Mouse (Mus musculus): Measurements from ENCODE around the gene Znhit6.
A peak's percentile ranks its signal among the peaks of the same experiment; 100 is the strongest.

Znhit6 gene

DNA sequence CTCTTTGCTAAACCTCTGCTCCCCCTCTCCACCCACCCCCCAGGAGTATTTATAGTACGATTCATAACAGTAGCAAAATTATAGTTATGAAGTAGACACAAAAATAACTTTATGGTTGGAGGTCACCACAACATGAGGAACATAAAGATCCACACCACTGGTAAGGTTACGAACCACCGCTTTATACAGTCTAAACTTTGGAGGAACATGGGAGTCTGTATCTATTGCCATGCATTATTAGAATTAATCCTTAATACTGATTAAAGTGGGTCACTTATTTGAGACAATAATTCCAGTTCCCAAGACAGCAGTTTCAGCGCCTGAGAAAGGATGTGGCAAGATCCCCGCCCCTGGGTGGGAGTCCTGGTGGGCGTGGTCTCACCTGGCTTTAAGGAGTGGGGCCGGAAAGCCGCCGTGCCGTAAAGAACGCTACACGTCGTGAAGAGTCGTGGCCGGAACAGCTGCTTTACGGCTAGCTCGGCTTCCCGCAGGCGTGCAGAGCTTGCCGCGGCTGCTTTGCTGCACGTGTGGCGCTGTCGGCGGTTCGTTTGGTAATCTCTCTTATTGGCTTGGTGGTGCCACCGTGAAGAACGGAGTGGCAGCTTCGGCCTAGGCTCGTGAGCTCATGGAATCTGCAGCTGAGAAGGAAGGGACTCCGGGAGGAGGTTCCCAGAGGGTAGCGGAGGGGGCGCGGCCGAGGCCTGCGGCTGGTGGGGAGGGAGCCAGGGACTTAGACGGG lies at the start of gene Znhit6:
Znhit6 (plus strand) TSS at position 463 of the 739 bp plus-strand sequence.
- DNase-seq (ENCODE audit: inconsistent ontology term) = peak; percentile 90

DNA sequence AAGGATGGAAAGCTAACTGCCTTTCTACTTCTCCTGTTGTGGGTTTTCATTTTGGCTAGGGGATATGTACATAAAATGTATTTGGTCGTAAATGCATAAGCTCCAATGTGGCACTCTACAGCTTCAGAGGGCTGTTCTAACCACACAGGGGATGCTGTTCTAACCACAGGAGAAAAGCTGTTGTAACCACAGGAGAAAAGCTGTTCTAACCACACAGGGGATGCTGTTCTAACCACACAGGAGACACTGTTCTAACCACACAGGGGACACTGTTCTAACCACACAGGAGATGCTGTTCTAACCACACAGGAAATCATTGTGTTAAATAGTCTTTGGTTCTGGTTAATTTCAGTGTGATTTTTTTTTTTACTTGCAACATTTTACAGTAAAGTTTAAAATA lies 38.1 kb upstream of the Znhit6 start:
- DNase-seq (ENCODE audit: inconsistent ontology term) = no peak

DNA sequence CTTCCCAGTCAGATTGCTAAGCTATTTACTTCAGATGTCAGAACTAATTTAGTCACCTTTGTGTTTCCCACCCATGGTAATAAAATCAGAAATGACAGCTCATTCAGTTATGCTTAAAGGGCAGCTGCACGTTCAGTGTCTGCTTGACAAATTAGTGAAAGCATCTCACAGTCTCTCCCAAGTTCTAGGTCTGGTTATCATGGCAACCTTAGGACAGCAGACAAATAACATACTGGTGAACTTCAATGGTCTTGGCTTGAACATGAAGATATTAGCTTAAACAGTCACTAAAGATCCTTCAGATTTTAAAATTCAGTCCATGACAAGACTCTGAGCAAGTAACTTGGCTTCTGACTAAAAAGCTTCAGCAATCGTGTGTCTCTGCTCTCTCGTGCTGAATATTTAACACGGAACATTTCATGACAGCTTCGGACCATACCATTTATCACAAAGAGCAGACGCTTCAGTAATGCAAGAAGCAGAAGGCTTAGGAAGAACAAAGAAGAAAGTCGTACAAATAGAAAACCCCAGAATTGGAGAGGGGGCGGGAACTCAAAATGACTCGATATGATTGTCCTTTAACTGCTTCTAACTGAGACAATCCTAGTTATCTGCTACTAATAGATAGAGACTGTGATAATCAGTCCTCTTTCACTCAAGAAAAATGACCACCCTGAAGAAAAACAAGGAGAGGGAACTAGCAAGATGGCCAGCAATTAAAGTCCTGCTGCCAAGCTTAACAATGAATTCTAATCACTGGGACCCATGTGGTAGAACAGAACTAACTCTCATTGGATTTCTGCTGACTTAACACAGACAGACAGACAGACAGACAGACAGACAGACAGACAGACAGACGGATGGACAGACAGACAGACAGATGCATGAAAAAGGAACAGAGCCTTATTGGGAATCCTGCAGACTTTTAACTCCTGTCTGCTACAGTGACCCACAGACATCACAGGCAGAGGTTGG lies 27.3 kb upstream of the Znhit6 start:
- DNase-seq (ENCODE audit: inconsistent ontology term) = peak; percentile 71

DNA sequence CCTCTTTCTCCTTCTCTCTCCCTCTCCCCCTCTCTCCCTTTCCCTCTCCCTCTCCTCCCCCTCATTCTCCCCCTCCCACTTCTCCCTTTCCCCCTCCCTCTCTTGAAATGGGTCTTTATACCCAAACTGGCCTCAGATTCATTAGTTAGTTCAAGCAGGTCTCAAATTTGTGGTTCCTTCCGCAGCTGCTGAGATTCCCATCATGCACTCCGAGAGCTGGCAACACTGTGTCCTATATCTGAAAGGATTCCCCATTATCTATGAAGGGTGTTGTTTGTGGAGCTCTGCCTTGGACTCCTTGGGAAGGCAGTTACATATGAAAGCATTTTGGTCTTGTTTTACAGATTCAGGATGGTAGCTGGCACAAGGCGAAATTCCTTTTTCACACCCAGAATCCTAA lies 25.8 kb upstream of the Znhit6 start:
- DNase-seq (ENCODE audit: inconsistent ontology term) = no peak

DNA sequence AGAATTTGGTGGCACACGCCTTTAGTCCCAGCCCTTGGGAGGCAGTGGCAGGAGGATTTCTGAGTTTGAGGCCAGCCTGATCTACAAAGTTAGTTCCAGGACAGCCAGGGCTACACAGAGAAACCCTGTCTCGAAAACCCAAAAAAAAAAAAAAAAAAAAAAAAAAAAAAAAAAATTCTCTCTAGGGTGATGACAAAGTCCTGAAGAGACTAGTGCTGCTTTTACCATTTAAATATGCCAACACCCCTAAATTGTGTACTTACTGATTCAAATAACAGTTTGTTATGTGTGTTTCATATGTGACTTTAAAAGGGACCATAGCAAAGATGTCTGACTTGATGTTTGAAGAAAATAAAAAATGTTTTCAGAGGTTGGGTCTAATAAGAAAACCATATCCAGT lies 21.6 kb upstream of the Znhit6 start:
- no peak for DNase-seq (ENCODE audit: inconsistent ontology term)

DNA sequence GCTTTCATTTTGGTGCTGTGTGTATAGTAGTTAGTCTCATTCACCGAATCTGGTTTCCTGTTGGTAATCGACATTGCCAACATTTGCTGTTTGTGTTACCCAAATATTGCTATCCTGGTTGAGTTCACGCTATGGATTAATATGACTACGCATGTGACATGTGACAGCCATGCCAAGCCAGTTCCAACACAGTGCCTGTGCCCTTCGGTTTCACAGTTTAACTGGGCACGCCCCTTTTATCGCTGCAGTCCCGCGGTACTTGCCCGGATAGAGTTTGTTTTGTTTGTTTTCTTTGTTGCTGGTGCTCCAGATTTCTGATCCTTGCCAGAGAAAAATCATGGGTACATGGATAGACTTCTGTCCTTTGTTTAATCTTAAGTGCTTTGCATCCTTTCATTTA lies 19.8 kb upstream of the Znhit6 start:
- no peak for DNase-seq (ENCODE audit: inconsistent ontology term)

DNA sequence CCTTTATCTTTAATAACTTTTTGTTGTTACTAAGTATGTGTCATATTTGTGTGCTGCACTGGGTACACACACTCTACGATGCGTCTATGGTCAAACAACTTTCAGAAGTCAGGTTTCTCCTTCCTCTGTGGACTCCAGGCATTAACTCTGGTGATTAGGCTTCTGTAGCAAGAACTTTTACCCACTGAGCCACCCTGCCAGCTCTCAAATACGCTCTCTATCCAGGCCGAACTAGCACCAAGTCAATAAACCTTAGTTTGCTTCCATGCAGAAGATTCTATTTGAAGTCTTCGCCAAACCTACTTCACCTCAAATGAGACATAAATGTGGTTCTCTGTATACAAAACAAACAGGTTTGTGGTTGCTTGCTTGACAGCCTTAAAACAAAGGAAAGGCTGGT lies 16.3 kb upstream of the Znhit6 start:
- DNase-seq (ENCODE audit: inconsistent ontology term) = peak; percentile 35

DNA sequence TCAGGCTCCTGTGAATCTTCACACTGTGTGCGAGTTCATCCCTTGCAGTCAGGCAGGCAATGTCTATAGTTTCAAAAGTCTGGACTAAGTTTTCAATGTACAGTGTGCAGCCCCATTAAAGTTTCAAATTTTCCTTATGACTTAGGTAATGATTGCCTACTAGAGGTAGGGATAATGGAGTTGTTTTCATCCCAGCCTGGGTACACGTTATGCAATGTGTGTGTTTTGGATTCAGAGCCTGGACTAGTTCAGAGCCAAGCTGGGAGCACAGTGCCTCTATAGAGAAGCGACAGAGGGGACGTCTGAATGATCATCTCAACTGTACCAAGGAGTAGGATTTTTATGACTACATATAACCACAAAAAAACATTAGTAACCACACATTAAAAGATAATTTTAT lies 15.9 kb upstream of the Znhit6 start:
- DNase-seq (ENCODE audit: inconsistent ontology term) = no peak

DNA sequence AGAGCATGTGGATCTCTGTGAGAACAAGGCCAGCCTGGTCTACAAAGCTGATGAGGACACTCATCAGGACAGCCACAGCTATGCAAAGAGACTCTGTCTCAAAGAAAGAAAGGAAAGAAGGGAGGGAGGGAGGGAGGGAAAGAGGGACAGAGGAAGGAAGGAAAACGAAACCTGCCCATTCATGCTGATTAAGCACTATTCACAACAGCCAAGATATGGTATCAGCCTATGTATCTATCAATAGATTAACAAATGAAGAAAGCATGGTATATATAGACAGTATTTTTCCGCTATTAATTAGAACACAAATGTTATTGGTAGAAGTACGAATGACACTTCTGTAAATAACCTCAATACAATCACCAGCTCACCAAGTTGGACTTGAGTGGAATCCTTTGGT lies 1.5 kb upstream of the Znhit6 start:
- no peak for DNase-seq (ENCODE audit: inconsistent ontology term)

DNA sequence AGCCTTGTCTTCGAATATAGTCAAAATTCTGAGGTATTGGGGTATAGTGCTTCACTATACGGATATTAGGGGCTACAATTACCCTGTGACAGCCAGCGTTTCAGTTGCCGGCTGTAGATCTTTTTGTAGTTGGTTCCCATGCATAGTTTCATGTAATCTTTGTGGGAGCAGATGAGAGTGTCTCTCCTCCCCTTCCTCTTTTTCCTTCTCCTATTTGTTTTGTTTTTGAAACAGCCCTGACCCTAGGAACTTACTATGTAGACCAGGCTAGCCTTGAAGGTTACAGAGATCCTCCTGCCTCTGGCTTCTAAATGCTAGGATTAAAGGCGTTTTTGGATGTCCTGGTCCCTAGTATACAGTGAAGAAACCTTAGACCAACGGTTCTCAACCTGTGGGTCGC lies 665 bp upstream of the Znhit6 start:
- DNase-seq (ENCODE audit: inconsistent ontology term) = no peak

DNA sequence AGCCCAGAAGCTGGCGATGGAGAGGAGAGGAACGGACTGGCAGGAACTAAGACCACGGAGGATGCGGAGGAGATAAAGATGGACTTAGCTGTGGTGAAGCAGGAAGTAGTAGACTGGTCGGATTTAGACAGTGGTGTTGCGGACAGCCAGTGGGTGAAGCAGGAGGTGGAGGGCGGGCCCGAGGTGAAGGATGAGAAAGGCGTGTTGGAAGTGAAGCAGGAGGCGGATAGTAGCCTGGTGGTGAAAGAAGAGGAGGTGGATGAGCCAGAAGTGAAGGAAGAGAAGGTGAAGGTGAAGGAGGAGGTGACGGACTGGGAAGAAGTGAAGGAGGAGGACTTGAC lies 447 bp downstream of the Znhit6 start:
- no peak for DNase-seq (ENCODE audit: inconsistent ontology term)

DNA sequence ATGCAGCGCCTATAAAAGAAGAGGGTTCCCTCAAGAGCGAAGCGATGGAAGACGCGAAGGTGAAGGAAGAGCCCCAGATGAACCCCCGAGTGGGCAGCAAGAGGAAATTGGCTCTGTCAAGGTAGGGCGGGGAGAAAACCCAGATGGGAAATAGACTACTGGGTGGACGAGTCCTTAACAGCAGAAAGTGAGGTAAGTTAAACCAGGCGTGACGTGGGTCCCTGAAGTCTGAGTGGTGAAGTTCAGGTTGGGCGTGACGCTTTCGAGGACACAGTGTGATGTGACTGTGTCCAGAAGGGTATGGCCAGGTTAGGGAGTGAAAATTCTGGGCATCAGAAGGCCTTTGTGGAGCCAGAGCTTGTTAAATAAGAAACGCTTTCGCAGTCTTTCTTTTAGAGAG lies 871 bp downstream of the Znhit6 start:
- no peak for DNase-seq (ENCODE audit: inconsistent ontology term)

DNA sequence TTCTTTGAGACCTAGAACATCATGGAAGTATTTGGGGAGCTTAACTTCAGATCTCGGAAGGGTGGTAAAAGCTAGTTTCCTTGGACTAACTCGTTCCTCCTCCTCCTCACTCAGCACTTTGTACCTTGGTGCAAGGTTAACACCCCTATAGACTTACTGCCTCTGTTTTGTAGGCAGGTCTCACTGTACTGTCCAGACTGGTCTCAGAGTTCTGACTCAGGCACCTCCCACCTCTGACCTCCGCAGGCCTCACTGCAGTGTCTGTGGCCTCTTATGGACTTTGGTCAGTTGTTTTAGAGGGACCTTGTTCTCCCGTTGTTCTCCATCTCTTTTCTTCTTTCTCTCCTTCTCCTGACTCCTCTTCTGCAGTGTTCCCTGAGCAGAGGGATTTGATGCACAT lies 7.0 kb downstream of the Znhit6 start:
- DNase-seq (ENCODE audit: inconsistent ontology term) = no peak

DNA sequence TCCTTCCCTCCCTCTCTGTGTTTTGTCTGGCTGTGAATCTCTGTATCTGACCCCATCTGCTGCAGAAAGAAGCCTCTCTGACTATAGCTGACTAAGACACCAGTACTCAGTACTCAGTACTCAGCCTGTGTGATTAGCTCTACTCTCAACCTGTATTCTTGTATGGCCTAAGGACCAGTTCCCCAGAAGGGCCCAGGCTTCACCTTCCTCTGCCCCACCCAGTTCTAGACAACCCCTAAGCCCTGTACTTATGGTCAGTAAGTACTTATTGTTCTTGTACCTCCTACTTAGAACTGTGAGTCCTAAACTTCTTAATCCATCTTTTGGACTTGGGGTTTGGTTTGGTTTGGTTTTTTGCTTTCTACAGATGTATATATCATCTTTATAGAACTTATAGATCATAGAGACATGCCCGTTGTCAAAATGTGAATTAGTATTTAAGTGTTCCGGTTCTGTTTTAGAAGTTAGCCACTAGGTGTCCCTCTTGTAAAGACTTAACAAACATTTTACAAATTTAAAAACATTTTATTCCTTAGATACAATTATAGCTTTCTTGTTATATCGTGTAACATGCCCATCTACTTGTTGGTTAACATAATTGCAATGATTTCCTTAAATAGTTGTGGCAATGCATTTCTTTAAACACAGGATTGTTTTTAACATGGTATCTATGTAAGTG lies 7.7 kb downstream of the Znhit6 start:
- DNase-seq (ENCODE audit: inconsistent ontology term) = peak; percentile 35

DNA sequence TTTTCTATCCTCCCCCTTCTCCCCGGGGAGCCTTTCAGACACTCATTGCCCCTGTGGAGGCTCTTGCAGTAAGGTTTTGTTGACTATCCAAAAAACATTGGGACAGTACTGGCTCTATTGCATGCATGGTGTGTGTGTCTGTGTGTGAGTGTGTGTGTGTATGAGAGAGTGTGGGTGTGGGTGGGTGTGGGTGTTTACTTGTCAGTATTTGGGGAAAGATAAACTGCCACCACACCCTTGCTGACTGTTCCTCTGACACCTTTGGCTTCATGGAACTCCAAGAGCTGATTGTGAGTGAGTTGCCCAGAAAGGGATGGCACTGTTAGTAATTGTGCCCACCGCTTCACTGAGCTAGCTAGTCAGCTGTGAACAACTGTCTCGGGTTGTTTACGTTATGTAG lies 14.6 kb downstream of the Znhit6 start:
- no peak for DNase-seq (ENCODE audit: inconsistent ontology term)

DNA sequence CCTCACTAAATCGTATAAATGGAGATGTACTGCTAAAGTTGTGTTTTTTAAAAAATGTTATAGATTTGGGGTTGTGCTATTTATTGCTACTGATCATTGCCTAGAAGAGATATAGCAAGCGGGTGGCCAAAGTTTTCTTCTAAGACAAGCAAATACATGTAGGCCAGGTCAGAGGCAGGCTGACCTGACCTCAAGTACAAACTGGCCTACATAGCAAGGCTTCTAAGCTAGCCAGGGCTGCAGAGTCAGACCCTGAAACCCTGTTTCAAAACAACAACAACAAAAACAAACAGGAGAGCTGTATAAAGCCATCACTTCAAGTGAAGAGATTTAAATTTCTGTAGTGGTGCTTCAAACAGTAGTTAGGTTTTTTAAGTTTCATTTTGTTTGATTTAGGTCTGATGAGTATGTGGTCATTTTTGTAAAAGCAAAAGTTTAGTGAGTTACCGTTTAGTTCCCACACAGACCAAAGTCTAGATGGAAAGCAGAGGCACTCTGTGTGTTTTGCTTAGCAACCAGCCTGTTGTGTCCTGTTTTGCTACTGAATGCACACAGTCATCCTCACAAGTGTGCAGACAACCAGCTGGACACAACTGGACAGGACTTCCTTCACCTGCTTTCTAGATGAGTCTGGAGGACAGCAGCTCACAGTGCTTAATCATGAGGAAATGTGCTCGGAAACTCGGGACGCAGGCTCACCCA lies 16.0 kb downstream of the Znhit6 start:
- no peak for DNase-seq (ENCODE audit: inconsistent ontology term)

DNA sequence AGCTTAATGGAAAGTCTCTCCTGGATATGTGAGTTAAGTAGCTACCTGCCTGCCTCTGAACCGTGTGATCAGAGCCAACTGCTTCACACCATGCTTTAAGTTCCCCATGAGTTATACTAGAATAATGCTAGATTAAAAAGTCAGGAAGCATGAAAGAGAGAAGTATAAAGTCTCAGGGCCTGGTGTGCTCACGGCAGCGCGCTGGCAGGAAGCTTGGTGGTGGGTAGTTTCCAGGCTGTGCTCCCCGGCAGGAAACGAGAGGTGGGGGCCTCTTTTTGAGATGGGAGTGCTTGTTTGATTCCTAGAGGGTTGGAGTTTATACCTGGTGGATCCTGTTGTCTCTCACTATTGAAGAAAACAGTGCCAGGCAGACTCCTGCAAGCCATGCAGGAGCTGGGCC lies 19.3 kb downstream of the Znhit6 start:
- no peak for DNase-seq (ENCODE audit: inconsistent ontology term)

DNA sequence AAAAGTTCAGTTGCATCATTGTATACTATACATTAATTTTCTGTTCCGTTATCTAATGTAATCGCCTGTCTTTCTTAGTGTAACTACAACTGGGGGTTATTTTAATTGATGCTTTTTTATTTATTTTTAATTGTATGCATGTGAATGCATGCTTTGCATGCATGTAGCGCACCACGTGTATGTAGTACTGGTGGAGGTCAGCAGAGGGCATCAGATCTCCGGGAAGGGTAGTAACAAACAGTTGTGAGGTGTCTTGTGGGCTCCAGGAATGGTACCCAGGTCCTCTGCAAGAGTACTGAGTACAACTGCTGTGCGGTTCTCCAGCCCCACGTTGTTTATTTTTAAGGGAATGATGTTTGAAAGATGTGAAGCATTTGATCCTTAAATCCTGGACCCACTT lies 23.1 kb downstream of the Znhit6 start:
- DNase-seq (ENCODE audit: inconsistent ontology term) = no peak

DNA sequence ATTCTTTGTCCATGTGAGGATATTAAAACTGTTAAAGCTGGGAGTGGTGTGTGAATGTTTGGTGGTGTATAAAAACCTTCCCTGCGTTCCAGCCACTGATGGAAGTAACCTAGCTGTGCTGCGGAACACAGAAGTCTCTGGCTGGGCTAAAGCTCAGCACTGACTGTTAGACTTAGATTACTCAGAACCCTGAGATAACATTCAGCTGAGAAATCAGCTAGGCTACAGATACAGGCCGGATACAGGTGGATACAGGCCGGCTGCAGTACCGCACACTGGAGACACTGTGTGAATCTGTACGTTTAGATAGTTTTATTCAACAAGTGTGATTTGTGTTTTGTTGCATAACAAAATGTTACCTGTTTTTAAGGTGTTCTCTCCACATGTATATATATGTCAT lies 24.8 kb downstream of the Znhit6 start:
- DNase-seq (ENCODE audit: inconsistent ontology term) = no peak

DNA sequence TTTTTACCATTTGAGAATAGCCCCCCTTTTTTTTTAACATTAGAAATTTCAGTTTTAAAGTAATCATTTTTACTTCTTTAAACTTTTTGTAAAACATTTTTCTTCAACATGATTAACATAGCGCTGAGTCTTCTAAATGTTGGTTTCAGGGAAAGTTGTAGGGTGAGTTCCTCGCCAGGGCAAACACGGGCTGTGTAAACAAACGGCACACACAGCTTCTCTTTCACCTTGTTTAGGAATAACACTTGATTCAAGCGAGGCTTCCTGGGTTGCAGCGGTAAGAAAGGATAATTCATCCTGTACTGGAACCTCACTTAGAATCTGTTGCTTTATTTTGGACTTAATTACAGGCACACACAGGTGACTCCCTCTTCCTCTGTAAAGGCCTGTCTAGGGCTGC lies 25.3 kb downstream of the Znhit6 start:
- DNase-seq (ENCODE audit: inconsistent ontology term) = no peak

DNA sequence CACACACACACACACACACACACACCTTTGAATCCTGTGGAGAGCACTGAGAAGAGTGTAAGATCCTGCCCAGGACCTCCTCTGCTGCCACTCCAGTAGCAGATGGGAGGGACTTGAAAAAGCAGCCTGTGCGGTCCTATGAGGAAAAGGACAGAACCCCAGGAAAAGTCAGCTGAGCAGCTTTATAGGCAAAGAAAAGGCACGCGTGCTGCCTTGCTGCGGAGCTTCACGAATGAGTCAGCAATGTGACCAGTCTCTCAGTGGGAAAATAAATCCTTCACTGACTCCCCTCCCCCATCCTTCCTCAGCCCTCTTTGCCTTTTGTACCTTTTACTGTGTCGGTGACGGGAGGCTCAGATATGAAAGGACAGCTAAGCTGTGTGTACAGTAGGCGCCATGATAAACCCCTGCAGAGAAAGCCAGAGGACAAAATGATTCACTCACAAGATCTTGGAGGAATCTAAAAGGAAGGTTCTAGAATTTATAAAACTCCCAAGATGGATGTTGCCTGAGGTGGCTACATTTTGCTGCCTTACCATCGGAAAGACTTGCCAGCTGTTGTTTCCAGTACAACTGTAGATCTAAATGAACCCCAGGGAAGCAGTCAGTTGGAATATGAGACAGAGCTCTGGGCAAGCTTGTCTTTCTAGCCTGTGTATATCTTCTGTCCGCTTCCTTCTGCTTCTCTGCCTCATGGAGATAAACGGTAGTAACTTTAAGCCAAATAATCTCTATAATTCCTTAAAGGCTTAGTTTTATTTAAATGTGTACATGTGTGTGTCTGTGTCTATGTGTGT lies 26.6 kb downstream of the Znhit6 start:
- DNase-seq (ENCODE audit: inconsistent ontology term) = no peak

Measured in Muller cell, postnatal 12 days (primary cell).